Mouse (Mus musculus) gastrocnemius, postnatal 14 days (tissue): Measurements from ENCODE around the gene Gng7. TPM values are rescaled to one million over a fixed set of nuclear protein-coding genes. Genes with fewer than 3 reads are reported as not detected.

ENCODE experiments used
- DNase-seq: peaks from one replicate; pipeline ENCODE4 v3.0.0; 2021; ENCODE audit warnings: mixed read lengths
- intact Hi-C: fragments of 180-260 bp; cut with DNase I; formaldehyde crosslinking; loops from one replicate; pipeline ENCODE4 v1.15.1; 2025; ENCODE audit warnings: low total_unique reads
- total RNA-seq, 2 experiments: library from RNA; stranded (reverse); gene quantifications; 2 replicates each; pipeline ENCODE4 v1.2.3; 2021

Gene Gng7
- total RNA-seq, 2 experiments from 2014 or later, result 0.44 to 1.1 TPM

DNA sequence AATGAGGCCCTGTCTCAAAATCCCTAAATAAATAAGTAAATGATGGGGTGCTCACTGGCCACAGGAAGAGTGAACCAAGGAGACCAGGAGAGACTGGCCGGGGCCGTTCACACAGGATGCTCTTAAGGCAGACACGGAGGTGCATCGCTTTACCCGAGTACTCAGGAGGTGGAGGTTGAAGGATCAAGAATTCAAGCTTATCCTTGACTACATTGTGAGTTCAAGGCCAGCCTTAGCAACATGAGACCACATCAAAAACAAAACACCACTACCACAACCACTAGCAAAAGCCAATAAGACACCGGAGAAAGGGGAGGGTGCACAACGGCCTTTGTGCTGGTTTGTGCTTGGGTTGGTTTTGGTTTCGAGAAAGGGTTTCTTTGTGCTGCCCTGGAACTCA lies 58.4 kb downstream of the Gng7 start:
- intact Hi-C loops, result no loop called here
- no peak for DNase-seq

- DNase-seq, result peak; percentile 64
- intact Hi-C loops, result no loop called here
Measured at GRCm38 (mm10) chr10:80955536-80955935, 59.2 kb downstream of the Gng7 start.

DNA sequence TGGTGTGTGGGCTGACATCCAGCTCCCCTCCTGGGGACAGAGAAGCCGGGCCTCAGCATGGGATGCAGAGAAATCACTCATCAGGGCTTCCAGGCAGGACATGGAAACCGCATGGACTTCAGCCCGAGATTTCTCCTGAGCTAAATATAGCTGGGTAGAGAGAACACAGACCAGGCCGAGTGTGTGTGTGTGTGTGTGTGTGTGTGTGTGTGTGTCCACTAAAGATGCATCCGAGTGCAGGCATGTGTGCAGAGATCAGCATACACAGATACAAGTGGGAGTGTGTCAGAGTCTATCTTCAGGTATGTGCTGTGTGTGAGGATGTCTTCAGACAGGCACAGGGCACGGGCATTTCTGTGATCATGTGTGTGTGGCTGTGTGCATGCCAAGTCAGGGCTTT lies 59.9 kb downstream of the Gng7 start:
- peak; percentile 57 for DNase-seq

GRCm38 (mm10) chr10:80954415-80954814 lies 60.3 kb downstream of the Gng7 start:
- intact Hi-C loops, result no loop called here

More for the DNA sequence above, 59.9 kb downstream of the Gng7 start:
- intact Hi-C loops, result no loop called here

GRCm38 (mm10) chr10:80952449-80952848 lies 62.3 kb downstream of the Gng7 start:
- no peak for DNase-seq
- intact Hi-C loops, result no loop called here

More at GRCm38 (mm10) chr10:80954415-80954814, 60.3 kb downstream of the Gng7 start:
- DNase-seq, result no peak

DNA sequence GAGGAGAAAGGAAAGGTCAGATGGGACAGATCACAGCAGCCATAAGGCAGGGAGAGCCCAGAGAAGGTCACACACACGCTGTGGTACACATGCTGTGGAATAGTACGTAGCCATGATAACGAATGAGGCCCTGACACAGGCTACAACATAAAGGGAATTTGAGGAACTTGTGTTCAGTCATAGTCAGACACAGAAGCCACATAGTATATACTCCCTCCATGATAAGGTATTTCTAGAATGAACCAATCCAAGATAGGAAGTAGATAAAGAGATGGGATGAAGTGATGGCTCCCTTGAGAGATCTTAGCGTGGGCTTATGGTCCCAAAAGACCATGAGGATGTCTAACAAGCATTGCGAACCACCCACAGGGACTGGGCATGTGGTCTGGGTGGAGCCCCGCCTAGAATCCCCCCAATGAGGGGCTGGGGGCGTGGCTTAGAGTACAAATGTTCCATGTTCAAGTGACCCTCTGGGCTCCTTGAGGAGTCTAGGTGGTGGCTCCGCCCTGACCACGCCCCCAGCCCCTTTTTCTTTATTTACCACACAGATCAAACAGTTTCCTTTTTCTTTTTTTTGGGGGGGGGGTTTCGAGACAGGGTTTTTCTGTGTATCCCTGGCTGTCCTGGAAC lies 62.9 kb downstream of the Gng7 start:
- DNase-seq, result no peak
- intact Hi-C loops, result no loop called here

GRCm38 (mm10) chr10:80950314-80950713 lies 64.4 kb downstream of the Gng7 start:
- intact Hi-C loops, result no loop called here
- no peak for DNase-seq

DNA sequence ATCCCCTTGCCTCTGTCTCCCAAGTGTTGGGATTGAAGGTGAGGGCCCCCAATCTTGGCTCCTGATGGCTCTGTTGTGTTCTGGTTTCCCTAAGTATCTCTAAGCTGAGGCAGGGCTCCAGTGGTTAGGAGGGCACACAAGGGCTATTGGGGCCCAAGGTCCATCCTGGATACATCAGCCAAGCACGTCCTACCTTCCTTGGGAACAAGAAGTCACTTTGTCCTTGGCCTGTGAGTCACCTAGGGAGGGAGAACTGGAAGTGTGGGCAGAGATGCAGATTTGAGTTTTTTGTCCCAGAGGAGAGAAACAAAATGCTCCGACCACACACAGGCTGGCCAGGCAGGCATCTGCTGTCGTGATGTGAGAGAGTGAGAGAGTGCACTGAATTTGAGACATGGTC lies 65.7 kb downstream of the Gng7 start:
- DNase-seq, result no peak
- intact Hi-C loops, result no loop called here

DNA sequence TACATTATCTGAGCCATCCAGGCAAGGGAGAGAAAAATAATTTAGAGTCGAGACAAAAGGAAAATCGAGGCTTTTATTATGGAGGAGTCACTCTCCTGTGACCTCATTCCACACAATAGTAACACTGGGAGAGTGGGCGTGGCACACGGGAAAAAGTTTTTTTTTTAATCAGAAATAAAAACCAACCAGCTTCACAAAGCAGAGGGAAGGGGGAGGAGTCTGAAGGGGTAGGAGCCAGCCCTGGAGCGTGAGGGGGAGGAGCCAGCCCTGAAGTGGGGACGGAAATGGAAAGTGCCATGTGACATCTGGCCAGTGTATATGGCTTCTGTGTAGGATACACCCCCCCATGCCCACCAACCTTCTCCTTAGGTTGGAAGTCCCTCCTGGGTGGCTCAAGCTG lies 66.2 kb downstream of the Gng7 start:
- intact Hi-C loops, result no loop called here
- DNase-seq, result peak; percentile 35

- intact Hi-C loops, result no loop called here
- peak; percentile 51 for DNase-seq
Measured at GRCm38 (mm10) chr10:80947802-80948201, 66.9 kb downstream of the Gng7 start.

DNA sequence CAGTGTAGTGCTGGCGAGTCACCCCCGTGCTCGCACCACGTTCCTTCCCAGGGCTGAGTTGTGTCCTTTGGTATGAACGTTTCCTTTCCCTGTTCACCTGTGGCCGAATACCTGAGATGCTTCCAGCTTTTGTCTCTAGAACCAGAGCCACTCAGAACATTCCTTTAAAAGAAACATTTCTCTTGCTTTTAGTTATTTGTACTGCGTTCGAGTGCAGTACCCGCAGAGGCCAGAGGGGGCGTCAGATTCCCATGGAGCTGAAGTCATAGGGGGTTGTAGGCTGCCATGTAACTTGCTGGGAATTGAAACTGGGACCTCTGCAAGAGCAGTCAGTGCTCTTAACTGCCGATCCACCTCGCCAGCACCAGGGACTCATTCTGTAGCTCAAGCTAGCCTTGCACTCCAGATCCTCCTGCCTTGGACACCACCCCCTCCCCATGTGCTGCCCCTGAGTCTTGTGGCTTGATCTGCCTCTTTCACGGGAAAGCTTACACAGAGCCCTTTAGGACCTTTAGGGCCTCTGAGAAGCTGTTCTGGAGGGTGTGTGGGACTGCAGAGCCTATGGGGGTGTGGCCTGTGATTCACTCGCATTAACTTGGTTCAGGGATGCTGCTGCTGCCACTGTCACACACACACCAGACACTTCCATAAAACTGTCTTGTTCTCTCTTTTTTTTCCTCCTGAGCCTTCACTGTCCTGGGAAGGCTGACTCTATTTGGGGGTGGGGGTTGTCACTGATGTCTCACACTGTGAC lies 67.9 kb downstream of the Gng7 start:
- no peak for DNase-seq
- intact Hi-C loops, result no loop called here

DNA sequence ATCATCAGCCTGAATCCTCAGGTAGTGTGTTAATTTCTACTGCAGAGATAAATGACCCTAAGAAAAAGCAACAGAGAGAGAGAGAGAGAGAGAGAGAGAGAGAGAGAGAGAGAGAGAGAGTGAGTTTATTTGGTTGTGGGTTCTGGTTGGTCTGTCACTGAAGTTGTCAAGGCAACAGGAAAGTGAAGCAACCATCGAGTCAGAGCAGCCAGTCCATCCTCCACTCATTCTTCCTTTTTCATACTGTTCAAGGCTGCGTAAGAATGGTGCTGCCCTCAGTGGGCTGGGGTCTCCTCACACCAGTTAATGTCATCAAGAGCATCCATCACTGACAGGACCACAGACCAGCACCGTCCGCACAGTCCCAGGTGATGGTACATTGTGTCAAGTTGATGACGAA lies 70.5 kb downstream of the Gng7 start:
- intact Hi-C loops, result no loop called here
- DNase-seq, result no peak

GRCm38 (mm10) chr10:80943701-80944100 lies 71.0 kb downstream of the Gng7 start:
- intact Hi-C loops, result no loop called here
- DNase-seq, result no peak

- intact Hi-C loops, result no loop called here
- no peak for DNase-seq
Measured at GRCm38 (mm10) chr10:80942919-80943318, 71.8 kb downstream of the Gng7 start.

GRCm38 (mm10) chr10:80940988-80941347 lies 73.8 kb downstream of the Gng7 start:
- intact Hi-C loops, result no loop called here
- DNase-seq, result peak; percentile 32

DNA sequence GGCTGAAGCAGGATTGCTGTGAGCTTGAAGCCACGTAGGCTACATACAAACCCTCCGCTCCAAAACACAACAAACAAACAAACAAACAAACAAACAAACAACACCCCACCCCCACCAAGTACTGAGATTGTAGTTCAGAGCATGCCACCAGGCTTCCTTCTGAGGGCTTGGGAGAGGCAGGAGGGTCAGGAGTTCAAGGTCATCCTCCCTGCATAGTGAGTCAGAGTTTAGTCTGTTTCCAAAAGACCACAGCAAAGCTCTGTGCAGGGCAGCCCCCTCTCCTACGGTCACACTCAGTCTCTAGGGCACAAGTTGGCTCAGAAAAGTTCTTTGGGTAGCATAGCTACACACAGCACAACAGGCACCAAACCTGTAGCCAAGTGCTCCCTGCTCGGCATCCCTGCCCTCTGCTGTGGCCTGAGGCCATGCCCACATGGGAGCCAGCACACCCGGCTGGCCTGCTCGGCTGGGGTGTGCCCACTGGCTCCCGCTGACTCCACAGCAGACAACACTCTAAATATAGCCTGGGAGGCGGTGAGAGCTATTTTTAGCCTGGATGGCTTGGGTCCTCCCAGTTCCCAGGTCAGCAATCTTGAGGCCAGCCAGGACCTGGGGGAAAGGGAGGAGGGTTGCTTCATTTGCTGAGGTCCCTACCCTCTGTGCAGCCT lies 74.3 kb downstream of the Gng7 start:
- intact Hi-C loops, result no loop called here
- DNase-seq, result peak; percentile 85

GRCm38 (mm10) chr10:80939671-80940070 lies 75.1 kb downstream of the Gng7 start:
- peak; percentile 84 for DNase-seq
- intact Hi-C loops, result no loop called here

DNA sequence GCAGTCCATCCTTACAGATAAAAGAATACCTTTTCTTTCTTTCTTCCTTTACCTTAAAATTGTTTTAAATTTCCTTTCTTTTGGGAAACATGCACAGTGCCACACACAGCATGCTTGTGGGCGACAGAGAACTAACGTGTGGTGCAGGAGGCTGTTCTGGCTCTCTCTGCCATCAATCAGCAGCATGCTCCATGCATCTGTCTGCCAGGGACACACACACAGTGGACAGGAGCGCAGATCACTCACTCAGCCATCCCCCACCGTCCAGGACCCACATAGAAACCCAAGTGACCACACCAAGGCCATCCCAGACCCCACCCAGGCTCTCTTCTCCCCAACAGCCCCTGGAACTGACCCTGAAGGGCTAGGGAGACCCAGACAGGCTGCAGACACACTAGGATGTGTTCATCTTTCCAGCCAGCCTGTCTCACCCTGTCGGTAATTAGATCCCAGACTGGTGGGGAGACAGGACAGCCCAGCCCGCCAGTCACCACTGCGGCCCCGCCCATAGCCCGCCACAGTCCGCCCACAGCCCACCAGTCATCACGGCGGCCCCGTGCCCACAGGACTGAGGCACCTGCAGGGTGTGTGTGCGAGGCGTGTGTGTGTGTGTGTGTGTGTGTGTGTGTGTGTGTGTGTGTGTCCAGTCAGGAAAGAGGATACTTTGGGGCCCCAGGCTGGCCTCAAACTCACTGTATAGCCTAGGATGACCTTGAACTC lies 75.8 kb downstream of the Gng7 start:
- intact Hi-C loops, result no loop called here
- peak; percentile 48 for DNase-seq

GRCm38 (mm10) chr10:80937646-80938045 lies 77.1 kb downstream of the Gng7 start:
- peak; percentile 77 for DNase-seq
- intact Hi-C loops, result no loop called here

GRCm38 (mm10) chr10:80936810-80937164 lies 78.0 kb downstream of the Gng7 start:
- intact Hi-C loops, result no loop called here
- no peak for DNase-seq
